Mouse (Mus musculus) small intestine, adult 2 months (tissue): ENCODE data around the gene Pde4d.

Experiments
- CTCF ChIP-seq: fragments of 200-500 bp; IDR thresholded peaks from 2 replicates; pipeline ENCODE4 v1.5.1; 2012; ENCODE audit warnings: low read depth, mild to moderate bottlenecking, control low read depth, inconsistent platforms, low read length, moderate library complexity, mixed read lengths; ENCODE audit not compliant: insufficient replicate concordance, insufficient read length; ENCODE audit errors: extremely low read depth
- POLR2A ChIP-seq: fragments of 200-500 bp; IDR thresholded peaks from 2 replicates; pipeline ENCODE4 v1.6.1; 2012; ENCODE audit warnings: low read depth, mild to moderate bottlenecking, control low read depth, inconsistent platforms, low read length, moderate library complexity

GRCm38 (mm10) chr13:108636526-108636925 is 186.8 kb downstream of the Pde4d start:
- TF ChIP-seq POLR2A = no peak
- no peak for TF ChIP-seq CTCF
